ENCODE assay signal across 1 mouse cellular context in the genomic region with DNA sequence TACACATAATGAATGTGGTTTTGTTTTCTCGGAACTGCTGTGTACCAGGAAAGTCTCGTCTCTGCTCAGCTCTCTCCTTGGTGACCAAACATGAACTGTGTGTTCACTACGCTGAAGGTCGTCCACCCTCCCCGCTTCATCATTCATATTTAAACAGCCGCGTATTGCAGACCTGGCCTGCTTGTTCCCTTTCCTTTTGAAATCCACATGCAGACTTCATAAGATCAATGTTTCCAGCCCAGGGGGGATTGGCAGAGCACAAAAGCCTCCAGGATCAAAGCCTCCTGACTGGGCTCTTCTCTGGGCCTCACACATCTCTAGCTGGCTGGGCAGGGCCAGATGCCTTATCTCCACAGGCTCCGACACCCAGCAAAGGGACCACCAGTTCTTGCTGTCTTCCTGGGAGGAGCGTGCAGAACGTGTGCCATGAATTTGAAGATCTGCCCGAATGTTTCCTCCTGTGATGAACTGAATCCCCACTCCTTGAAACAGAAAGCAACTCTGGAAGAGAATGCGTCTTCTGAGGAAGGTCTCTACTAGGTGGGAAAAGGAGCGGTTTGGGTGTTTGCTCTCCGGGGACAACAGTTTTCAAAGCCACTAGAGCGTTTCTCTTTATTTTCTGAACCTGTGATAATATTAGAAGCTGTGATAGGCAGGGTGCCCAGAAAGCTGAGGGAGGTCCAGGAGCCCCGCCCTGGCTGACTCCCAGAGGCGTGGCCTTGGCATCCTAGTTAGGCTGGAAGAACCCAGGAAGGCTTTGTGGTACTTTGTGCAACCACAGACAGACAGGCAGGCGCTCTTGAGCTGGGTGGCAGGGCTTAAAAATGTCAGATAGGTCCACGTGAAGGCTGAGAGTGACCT.
A peak's percentile ranks its signal among the peaks of the same experiment; 100 is the strongest.
TF ChIP-seq lines count a peak whose summit lies in the region.

No protein-coding gene starts in this region.

TF ChIP-seq in MEL, 35 proteins besides CTCF, POLR2A, EP300 and RAD21 (continued from another document):
- TF ChIP-seq GATA1 (IDR thresholded peaks at IDR 0.05; ENCODE audit: low read depth, low read length): peak; percentile 72; the same call in 1 of the 2 replicates
- peak; percentile 38 for TF ChIP-seq TCF12 (IDR thresholded peaks at IDR 0.05; ENCODE audit: low read depth, low read length)
- peak; percentile 57 for TF ChIP-seq MYC (IDR thresholded peaks at IDR 0.05; ENCODE audit: low read depth, low read length)
- no peak for TF ChIP-seq SMC3 (IDR thresholded peaks at IDR 0.05; ENCODE audit: low read depth, low read length)
- TF ChIP-seq KAT2A (conservative IDR thresholded peaks at IDR 0.05; ENCODE audit: low read depth, low read length): no peak
- TF ChIP-seq MAZ (IDR thresholded peaks at IDR 0.05; ENCODE audit: low read depth, low read length): 0 out of 2 replicates have a peak, but pooled peaks have one; percentile 76
- TF ChIP-seq RCOR1 (IDR thresholded peaks at IDR 0.05; ENCODE audit: low read depth, low read length): peak; percentile 20; the same call in 1 of the 2 replicates
- no peak for TF ChIP-seq CHD1 (IDR thresholded peaks at IDR 0.05; ENCODE audit: low read depth, low read length)
- no peak for TF ChIP-seq NRF1 (IDR thresholded peaks at IDR 0.05; ENCODE audit: insufficient read depth, low read depth, low read length, poor library complexity, severe bottlenecking)
- TF ChIP-seq CHD2 (IDR thresholded peaks at IDR 0.05; ENCODE audit: low read length): no peak
- TF ChIP-seq BHLHE40 (IDR thresholded peaks at IDR 0.05; ENCODE audit: borderline replicate concordance, low read depth, low read length): peak; percentile 48; the same call in 1 of the 2 replicates
- TF ChIP-seq ZC3H11A (IDR thresholded peaks at IDR 0.05; ENCODE audit: low read depth, low read length): no peak
- TF ChIP-seq ELF1 (IDR thresholded peaks at IDR 0.05; ENCODE audit: low read depth, low read length): peak; percentile 17; the same call in 1 of the 2 replicates
- TF ChIP-seq TBP (IDR thresholded peaks at IDR 0.05; ENCODE audit: low read depth, low read length): peak; percentile 77
- no peak for TF ChIP-seq MAFK (IDR thresholded peaks at IDR 0.05; ENCODE audit: borderline replicate concordance, low read depth, low read length)
- no peak; the same call in none of the 2 replicates for TF ChIP-seq TAL1 (IDR thresholded peaks at IDR 0.05; ENCODE audit: low read length)
- no peak for TF ChIP-seq ZNF384 (IDR thresholded peaks at IDR 0.05; ENCODE audit: low read depth, low read length)
- peak; percentile 89; the same call in 1 of the 2 replicates for TF ChIP-seq ZMIZ1 (IDR thresholded peaks at IDR 0.05; ENCODE audit: low read depth, low read length)
